Comparison of ENCODE assay signal across 27 mouse cellular contexts in the genomic region with DNA sequence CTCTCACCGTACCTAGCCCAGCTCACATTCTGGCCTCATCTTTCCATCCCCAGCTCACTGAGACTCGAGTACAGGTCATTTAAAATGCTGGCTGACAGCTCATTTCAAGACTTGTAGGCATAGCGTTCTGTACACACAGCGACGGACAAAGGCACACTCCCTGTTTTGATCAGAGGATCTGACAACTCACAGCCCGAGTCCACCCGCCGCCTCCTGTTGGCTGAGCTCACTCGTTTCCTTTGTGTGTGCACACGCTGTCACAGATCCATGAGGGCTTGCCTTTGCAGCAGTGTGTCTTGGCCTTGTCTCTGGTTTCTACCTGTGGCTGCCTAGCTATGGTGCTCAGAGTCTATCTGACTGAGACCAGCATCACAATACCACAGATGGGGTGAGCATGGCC.
DNase-seq lines count a peak whose midpoint lies in the region; ATAC-seq and TF ChIP-seq lines count a peak whose summit lies in the region.
"Had no signal": no experiment of that assay in that cellular context is flagged by ENCODE, and none has a peak within 500 bp of the region (broad histone marks: within the 10 kb centered on the region; RNA-seq: fewer than 3 reads in every experiment).

No protein-coding gene starts in this region.

- no peak overlapping the region for H3K4me2 ChIP-seq in forebrain, embryonic 14.5 days (ENCODE audit: low read length)
- H3K4me2 ChIP-seq in hindbrain, embryonic 11.5 days (replicated peaks; ENCODE audit: low read depth, low read length): no peak overlapping the region
- no peak overlapping the region for H3K4me2 ChIP-seq in stomach, postnatal 0 days (replicated peaks; ENCODE audit: low read depth)
- H3K4me2 ChIP-seq: heart, embryonic 12.5 days; heart, embryonic 15.5 days; hindbrain, embryonic 12.5 days; hindbrain, embryonic 15.5 days had no signal

- no peak for ATAC-seq in forebrain, embryonic 14.5 days
- no peak for ATAC-seq in hindbrain, embryonic 11.5 days (ENCODE audit: low FRiP score)
- ATAC-seq in stomach, postnatal 0 days (ENCODE audit: low FRiP score, low TSS enrichment): 0 out of 2 replicates have a peak, but pooled peaks have one; percentile 33
- ATAC-seq: intestine, postnatal 0 days; Patski had no signal

- peaks cover 3% of the 10 kb centered on the region; the same call in 1 of the 2 replicates for H3K4me1 ChIP-seq in forebrain, embryonic 14.5 days (ENCODE audit: control insufficient read depth, insufficient read depth, low read length)
- H3K4me1 ChIP-seq in forebrain, embryonic 10.5 days: no peaks in the 10 kb centered on the region
- H3K4me1 ChIP-seq in hindbrain, embryonic 10.5 days (replicated peaks): no peaks in the 10 kb centered on the region
- no peaks in the 10 kb centered on the region for H3K4me1 ChIP-seq in hindbrain, embryonic 11.5 days (replicated peaks; ENCODE audit: control insufficient read depth, insufficient read depth, low read length)
- peaks cover 14% of the 10 kb centered on the region for H3K4me1 ChIP-seq in testis, adult 2 months (ENCODE audit: control insufficient read depth, insufficient read depth, low read length)
- no peaks in the 10 kb centered on the region for H3K4me1 ChIP-seq in stomach, postnatal 0 days (replicated peaks; ENCODE audit: control insufficient read depth, insufficient read depth)
- H3K4me1 ChIP-seq: hindbrain, embryonic 12.5 days had no signal

- 39% methylated on average over 10 of the region's 10 CpGs for WGBS in forebrain, embryonic 14.5 days
- 87% methylated on average over 10 of the region's 10 CpGs for WGBS in forebrain, embryonic 10.5 days
- WGBS in hindbrain, embryonic 10.5 days: 87% methylated on average over 10 of the region's 10 CpGs
- WGBS in hindbrain, embryonic 11.5 days: 83% methylated on average over 10 of the region's 10 CpGs
- 55% methylated on average over 10 of the region's 10 CpGs for WGBS in stomach, postnatal 0 days

- no peaks in the 10 kb centered on the region for H3K36me3 ChIP-seq in forebrain, embryonic 14.5 days (ENCODE audit: control insufficient read depth, insufficient read depth, low read length)
- H3K36me3 ChIP-seq in forebrain, embryonic 10.5 days (replicated peaks): no peaks in the 10 kb centered on the region
- H3K36me3 ChIP-seq in hindbrain, embryonic 10.5 days: no peaks in the 10 kb centered on the region
- H3K36me3 ChIP-seq in hindbrain, embryonic 11.5 days (ENCODE audit: control insufficient read depth, insufficient read depth, low read length): no peaks in the 10 kb centered on the region
- H3K36me3 ChIP-seq in testis, adult 2 months (ENCODE audit: control insufficient read depth, insufficient read depth, low read length): no peaks in the 10 kb centered on the region
- H3K36me3 ChIP-seq in stomach, postnatal 0 days (ENCODE audit: control insufficient read depth, insufficient read depth, low read length): no peaks in the 10 kb centered on the region
- H3K36me3 ChIP-seq: G1E; heart, embryonic 12.5 days; heart, embryonic 15.5 days; hindbrain, embryonic 12.5 days; hindbrain, embryonic 15.5 days had no signal

- H3K9ac ChIP-seq in forebrain, embryonic 14.5 days (ENCODE audit: low read length): no peak overlapping the region
- H3K9ac ChIP-seq in hindbrain, embryonic 11.5 days (ENCODE audit: low read depth, low read length): no peak overlapping the region
- H3K9ac ChIP-seq in stomach, postnatal 0 days (ENCODE audit: low read length): no peak overlapping the region
- H3K9ac ChIP-seq: heart, embryonic 12.5 days; heart, embryonic 15.5 days; hindbrain, embryonic 12.5 days; hindbrain, embryonic 15.5 days had no signal

- TF ChIP-seq CTCF in testis, adult 2 months (IDR thresholded peaks at IDR 0.05; ENCODE audit: control insufficient read depth, insufficient read depth, insufficient replicate concordance, low read depth, low read length): no peak
- TF ChIP-seq CTCF in stomach, postnatal 0 days (IDR thresholded peaks at IDR 0.05; ENCODE audit: low read depth): no peak

- H3K27me3 ChIP-seq in forebrain, embryonic 14.5 days (replicated peaks; ENCODE audit: control insufficient read depth, insufficient read depth, low read length): no peaks in the 10 kb centered on the region
- no peaks in the 10 kb centered on the region for H3K27me3 ChIP-seq in forebrain, embryonic 10.5 days (ENCODE audit: poor library complexity, severe bottlenecking)
- no peaks in the 10 kb centered on the region for H3K27me3 ChIP-seq in hindbrain, embryonic 10.5 days (ENCODE audit: insufficient read depth, poor library complexity, severe bottlenecking)
- H3K27me3 ChIP-seq in hindbrain, embryonic 11.5 days (ENCODE audit: control insufficient read depth, insufficient read depth, low read length): no peaks in the 10 kb centered on the region
- H3K27me3 ChIP-seq in testis, adult 2 months (ENCODE audit: control insufficient read depth, insufficient read depth, low read length): no peaks in the 10 kb centered on the region
- H3K27me3 ChIP-seq in stomach, postnatal 0 days (ENCODE audit: control insufficient read depth, insufficient read depth, low read length): no peaks in the 10 kb centered on the region
- H3K27me3 ChIP-seq: heart, embryonic 12.5 days; heart, embryonic 15.5 days; hindbrain, embryonic 12.5 days; hindbrain, embryonic 15.5 days; Patski had no signal

- DNase-seq in forebrain, embryonic 14.5 days (ENCODE audit: low spot score): peak; percentile 51
- DNase-seq in forebrain, embryonic 10.5 days (ENCODE audit: extremely low spot score, low spot score): no peak
- no peak for DNase-seq in hindbrain, embryonic 10.5 days (ENCODE audit: low spot score)
- no peak for DNase-seq in hindbrain, embryonic 11.5 days (ENCODE audit: low spot score)
- DNase-seq in testis, postnatal 14 days (ENCODE audit: low spot score): no peak
- peak; percentile 34 for DNase-seq in stomach, postnatal 0 days (ENCODE audit: low spot score)
- DNase-seq in yolk sac, embryonic 10.5 days (ENCODE audit: low spot score): no peak
- DNase-seq: adrenal gland, postnatal 10 days; adrenal gland, postnatal 36 days; B cell, adult 2 months; cerebellum, adult 11 months; cerebellum, adult 2 months; cerebellum, adult 9-11 months; cerebellum, postnatal 25 days; embryo, embryonic 11 days; gastrocnemius, postnatal 10 days; gastrocnemius, postnatal 36 days; heart, postnatal 10 days; heart, postnatal 36 days had no signal

- TF ChIP-seq EP300 in stomach, postnatal 0 days (optimal IDR thresholded peaks at IDR 0.05): no peak

- no peak overlapping the region for H3K27ac ChIP-seq in forebrain, embryonic 14.5 days (ENCODE audit: low read depth, low read length)
- no peak overlapping the region for H3K27ac ChIP-seq in forebrain, embryonic 10.5 days
- H3K27ac ChIP-seq in hindbrain, embryonic 10.5 days: peak overlapping the region; percentile 35; the same call in 1 of the 2 replicates
- no peak overlapping the region for H3K27ac ChIP-seq in hindbrain, embryonic 11.5 days (ENCODE audit: low read depth, low read length)
- no peak overlapping the region for H3K27ac ChIP-seq in testis, adult 2 months (ENCODE audit: control insufficient read depth, insufficient read depth, low read depth, low read length)
- H3K27ac ChIP-seq in stomach, postnatal 0 days (replicated peaks): no peak overlapping the region
- H3K27ac ChIP-seq: heart, embryonic 15.5 days; hindbrain, embryonic 12.5 days; hindbrain, embryonic 15.5 days had no signal

- TF ChIP-seq POLR2A in testis, adult 2 months (IDR thresholded peaks at IDR 0.05; ENCODE audit: control insufficient read depth, low read depth, low read length): no peak

- no peaks in the 10 kb centered on the region for H3K9me3 ChIP-seq in forebrain, embryonic 14.5 days (replicated peaks; ENCODE audit: control insufficient read depth, low read length)
- peaks cover 4% of the 10 kb centered on the region; the same call in 1 of the 2 replicates for H3K9me3 ChIP-seq in forebrain, embryonic 10.5 days
- no peaks in the 10 kb centered on the region for H3K9me3 ChIP-seq in hindbrain, embryonic 10.5 days
- no peaks in the 10 kb centered on the region for H3K9me3 ChIP-seq in hindbrain, embryonic 11.5 days (ENCODE audit: control insufficient read depth, low read length)
- H3K9me3 ChIP-seq in stomach, postnatal 0 days (ENCODE audit: control insufficient read depth, low read length): no peaks in the 10 kb centered on the region
- H3K9me3 ChIP-seq: heart, embryonic 15.5 days; hindbrain, embryonic 15.5 days had no signal

- no peak overlapping the region for H3K4me3 ChIP-seq in forebrain, embryonic 14.5 days (ENCODE audit: low read depth, low read length)
- H3K4me3 ChIP-seq in forebrain, embryonic 10.5 days: no peak overlapping the region
- no peak overlapping the region for H3K4me3 ChIP-seq in hindbrain, embryonic 10.5 days
- H3K4me3 ChIP-seq in hindbrain, embryonic 11.5 days (ENCODE audit: low read depth, low read length): no peak overlapping the region
- peak overlapping the region; percentile 9; the same call in 1 of the 2 replicates for H3K4me3 ChIP-seq in testis, adult 2 months (ENCODE audit: control insufficient read depth, low read depth, low read length)
- H3K4me3 ChIP-seq in stomach, postnatal 0 days (ENCODE audit: low read depth, low read length): no peak overlapping the region
- H3K4me3 ChIP-seq: heart, embryonic 12.5 days; heart, embryonic 15.5 days; hindbrain, embryonic 12.5 days; hindbrain, embryonic 15.5 days had no signal

Comparison
In these comparisons a context has a peak if more than half of its experiments do, and no peak if none do; other contexts are left out.
1. DNase-seq: peak in forebrain, embryonic 14.5 days (single experiment) and stomach, postnatal 0 days (single experiment); none in forebrain, embryonic 10.5 days (single experiment), hindbrain, embryonic 10.5 days (single experiment), hindbrain, embryonic 11.5 days (single experiment), testis, postnatal 14 days (single experiment) and yolk sac, embryonic 10.5 days (single experiment).